Mouse (Mus musculus) brain, embryonic 14.5 days (tissue): ENCODE results near the gene Rad18. TPM values are rescaled to one million over a fixed set of nuclear protein-coding genes. Genes with fewer than 3 reads are reported as not detected.

ENCODE experiments used
- DNase-seq: peaks from one replicate; pipeline ENCODE4 v3.0.0-alpha.2; 2011; ENCODE audit warnings: low read depth
- CTCF ChIP-seq: fragments of 200-500 bp; IDR thresholded peaks from 2 replicates; pipeline ENCODE4 v1.5.1; 2012; ENCODE audit warnings: inconsistent platforms, mild to moderate bottlenecking, moderate library complexity, borderline replicate concordance; ENCODE audit not compliant: insufficient read depth, insufficient read length; ENCODE audit errors: extremely low read depth
- POLR2A ChIP-seq: fragments of 200-500 bp; IDR thresholded peaks from 2 replicates; pipeline ENCODE4 v1.6.1; 2012; ENCODE audit warnings: mild to moderate bottlenecking, inconsistent platforms, borderline replicate concordance; ENCODE audit not compliant: poor library complexity, insufficient read depth, insufficient read length, severe bottlenecking; ENCODE audit errors: extremely low read depth
- polyA plus RNA-seq: library from polyadenylated mRNA; depleted of rRNA; stranded (reverse); fragments of >200 nt; gene quantifications from 2 replicates; pipeline ENCODE4 v1.2.3, GENCODE M21; 2012; rRNA removed

Rad18 gene
- polyA plus RNA-seq, 1 experiment, result 5.6 TPM

- DNase-seq, result no peak
- no peak for TF ChIP-seq POLR2A
- TF ChIP-seq CTCF, result no peak
These were observed 68.2 kb downstream of the Rad18 start for GRCm38 (mm10) chr6:112628301-112628700.

GRCm38 (mm10) chr6:112622321-112622720 is 74.2 kb downstream of the Rad18 start:
- TF ChIP-seq CTCF (no peak), POLR2A (no peak)
- no peak for DNase-seq

- TF ChIP-seq CTCF, result no peak
These were observed 76.5 kb downstream of the Rad18 start for GRCm38 (mm10) chr6:112620027-112620426.

GRCm38 (mm10) chr6:112617728-112618318 is 78.7 kb downstream of the Rad18 start:
- no peak for DNase-seq
- TF ChIP-seq CTCF (no peak), POLR2A (no peak)

More at GRCm38 (mm10) chr6:112620027-112620426, 76.5 kb downstream of the Rad18 start:
- DNase-seq, result no peak

- peak; percentile 29 for DNase-seq
- no peak for TF ChIP-seq POLR2A
These were observed 87.5 kb downstream of the Rad18 start for GRCm38 (mm10) chr6:112609027-112609426.

- TF ChIP-seq POLR2A (no peak), CTCF (no peak)
- DNase-seq, result no peak
These were observed 92.6 kb downstream of the Rad18 start for GRCm38 (mm10) chr6:112603866-112604265.

- TF ChIP-seq CTCF, result no peak
- no peak for DNase-seq
These were observed 101.5 kb downstream of the Rad18 start for GRCm38 (mm10) chr6:112594971-112595370.

- no peak for DNase-seq
- TF ChIP-seq POLR2A, result no peak
- TF ChIP-seq CTCF, result no peak
These were observed 108.6 kb downstream of the Rad18 start for GRCm38 (mm10) chr6:112587912-112588311.

GRCm38 (mm10) chr6:112586999-112587398 is 109.5 kb downstream of the Rad18 start:
- no peak for TF ChIP-seq POLR2A
- TF ChIP-seq CTCF, result no peak
- DNase-seq, result no peak

- TF ChIP-seq POLR2A (no peak), CTCF (no peak)
- DNase-seq, result no peak
These were observed 111.5 kb downstream of the Rad18 start for GRCm38 (mm10) chr6:112584961-112585360.

GRCm38 (mm10) chr6:112582022-112582421 is 114.5 kb downstream of the Rad18 start:
- DNase-seq, result peak; percentile 40
- no peak for TF ChIP-seq POLR2A
- TF ChIP-seq CTCF, result no peak

- TF ChIP-seq POLR2A, result no peak
- TF ChIP-seq CTCF, result no peak
- DNase-seq, result peak; percentile 14
These were observed 119.3 kb downstream of the Rad18 start for GRCm38 (mm10) chr6:112577198-112577597.

- no peak for DNase-seq
- TF ChIP-seq POLR2A (no peak), CTCF (no peak)
These were observed 121.9 kb downstream of the Rad18 start for GRCm38 (mm10) chr6:112574558-112574957.

- DNase-seq, result no peak
- TF ChIP-seq POLR2A, result no peak
- no peak for TF ChIP-seq CTCF
These were observed 126.1 kb downstream of the Rad18 start for GRCm38 (mm10) chr6:112570413-112570812.

Other genes starting within 250 kb of the Rad18 start
- 0.16 and 0.23 TPM in 2 replicates for gene Cav3, start 237.2 kb downstream of the Rad18 start, polyA plus RNA-seq
- gene Oxtr, start 206.7 kb downstream of the Rad18 start, polyA plus RNA-seq, result 0.53 and 1.1 TPM in 2 replicates